Mouse (Mus musculus) c-Kit-positive CD71-positive TER-119-negative erythroid progenitor cells, embryonic 14.5 days (primary cell): ENCODE measurements around the gene Lyrm4.

Source experiments
- DNase-seq: peaks from one replicate; pipeline ENCODE4 v3.0.0-alpha.2; 2013; ENCODE audit warnings: low read depth

Lyrm4 gene

DNA sequence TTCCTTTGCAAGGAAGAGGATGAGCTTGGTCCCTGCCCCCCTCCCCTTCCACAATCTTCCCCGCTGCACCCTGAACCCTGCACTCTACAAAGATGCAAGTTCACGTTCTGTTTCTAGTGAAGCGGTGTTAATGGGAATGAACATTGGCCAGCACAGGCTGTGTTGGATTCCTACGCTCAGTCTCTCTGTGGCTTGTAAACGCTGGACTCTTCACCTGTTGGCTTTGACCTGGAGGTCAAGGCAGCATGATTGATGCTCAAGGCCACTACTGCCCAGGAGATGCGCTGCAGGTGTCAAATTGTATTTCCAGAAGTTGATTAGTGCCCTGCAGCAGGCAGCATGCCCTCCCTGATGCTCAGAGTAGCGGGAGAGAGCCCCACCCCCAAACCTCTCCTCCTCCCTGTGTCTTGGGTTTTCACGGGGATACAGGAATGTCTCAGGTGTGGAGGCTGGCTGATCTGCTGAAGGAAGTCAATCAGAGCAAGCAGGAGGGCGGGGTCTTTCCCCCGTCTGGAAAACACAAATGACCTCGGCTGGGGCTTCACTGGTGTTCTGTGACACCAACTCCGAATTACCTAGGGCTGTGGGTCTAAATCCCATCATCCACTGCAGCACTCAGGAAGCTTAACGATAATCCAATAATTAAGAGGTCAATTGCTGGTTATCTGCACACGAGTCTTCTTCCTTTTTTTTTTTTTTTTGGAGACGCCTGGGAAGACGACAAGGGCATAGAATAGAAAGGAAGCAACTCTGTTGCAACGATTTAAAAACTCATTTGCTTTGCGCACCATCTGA lies 177.3 kb downstream of the Lyrm4 start:
- DNase-seq = no peak

DNA sequence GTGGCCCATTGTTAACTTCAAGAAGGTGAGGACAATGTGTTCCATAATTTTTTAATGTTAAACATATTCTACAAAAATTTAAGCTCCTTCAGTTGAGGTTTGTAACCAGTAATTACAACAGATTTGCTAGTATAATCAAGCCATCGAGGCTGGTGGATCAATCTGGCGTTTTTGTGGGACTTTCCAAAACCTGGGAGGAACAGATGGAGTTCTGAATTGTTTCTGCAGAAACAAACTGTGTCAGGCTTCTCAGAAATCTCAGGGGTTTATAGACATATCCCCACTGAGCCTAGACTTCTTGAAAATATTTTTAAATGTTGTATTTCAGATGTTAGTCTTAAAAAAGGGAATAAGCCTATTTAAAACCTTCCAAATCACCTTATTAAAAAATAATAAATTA lies 179.3 kb downstream of the Lyrm4 start:
- no peak for DNase-seq
